8 mouse cellular contexts compared by ENCODE assay signal in genomic region chr8:82774093-82774422, GRCm38 (mm10). TPM values are rescaled to one million over a fixed set of nuclear protein-coding genes. Genes with fewer than 3 reads are reported as not detected.
DNase-seq lines count a peak whose midpoint lies in the region; ATAC-seq and TF ChIP-seq lines count a peak whose summit lies in the region.

Gene Zfp330 (minus strand): TSS chr8:82774160.

- peak; percentile 88; the same call in 1 of the 2 replicates for TF ChIP-seq POLR2A in bone marrow, adult 2 months (IDR thresholded peaks at IDR 0.05; ENCODE audit: borderline replicate concordance, control insufficient read depth, low read depth, low read length)
- peak; percentile 44; the same call in 1 of the 2 replicates for TF ChIP-seq POLR2A in limb, embryonic 14.5 days (IDR thresholded peaks at IDR 0.05; ENCODE audit: borderline replicate concordance, extremely low read depth, insufficient read depth, insufficient read length)

- peaks cover 1% of the 10 kb centered on the region; the same call in 1 of the 2 replicates for H3K4me1 ChIP-seq in bone marrow, adult 2 months (ENCODE audit: control insufficient read depth, insufficient read depth, low read length)
- H3K4me1 ChIP-seq in embryonic facial prominence, embryonic 15.5 days = peaks cover 7% of the 10 kb centered on the region; the same call in 1 of the 2 replicates
- H3K4me1 ChIP-seq in limb, embryonic 14.5 days (ENCODE audit: control insufficient read depth, insufficient read depth, low read length) = peaks cover 12% of the 10 kb centered on the region
- H3K4me1 ChIP-seq in midbrain, postnatal 0 days (ENCODE audit: insufficient read depth, low read length) = no peaks in the 10 kb centered on the region

- no peak for TF ChIP-seq CTCF in bone marrow, adult 2 months (IDR thresholded peaks at IDR 0.05; ENCODE audit: control insufficient read depth, insufficient read depth, low read length)
- no peak for TF ChIP-seq CTCF in midbrain, postnatal 0 days (IDR thresholded peaks at IDR 0.05)

- H3K4me3 ChIP-seq in bone marrow, adult 2 months (replicated peaks; ENCODE audit: control insufficient read depth, low read depth, low read length) = peak within 1 kb of the TSS; percentile 96
- peak within 1 kb of the TSS; percentile 94 for H3K4me3 ChIP-seq in embryonic facial prominence, embryonic 15.5 days (replicated peaks)
- peak within 1 kb of the TSS; percentile 94 for H3K4me3 ChIP-seq in limb, embryonic 14.5 days (replicated peaks; ENCODE audit: low read length)
- H3K4me3 ChIP-seq in midbrain, postnatal 0 days (ENCODE audit: low read depth, low read length) = peak within 1 kb of the TSS; percentile 93

- peak; percentile 97 for ATAC-seq in embryonic facial prominence, embryonic 15.5 days (ENCODE audit: insufficient number of reproducible peaks, low FRiP score, low TSS enrichment, low read depth)
- ATAC-seq in limb, embryonic 14.5 days (ENCODE audit: low FRiP score, low read depth) = peak; percentile 98
- peak; percentile 98 for ATAC-seq in midbrain, postnatal 0 days (ENCODE audit: low FRiP score)

- H3K27me3 ChIP-seq in embryonic facial prominence, embryonic 15.5 days = no peaks in the 10 kb centered on the region
- no peaks in the 10 kb centered on the region for H3K27me3 ChIP-seq in limb, embryonic 14.5 days (ENCODE audit: control insufficient read depth, insufficient read depth, low read length)
- H3K27me3 ChIP-seq in midbrain, postnatal 0 days (ENCODE audit: insufficient read depth, low read length) = no peaks in the 10 kb centered on the region

- H3K4me2 ChIP-seq in embryonic facial prominence, embryonic 15.5 days (replicated peaks) = peak within 1 kb of the TSS; percentile 68
- H3K4me2 ChIP-seq in limb, embryonic 14.5 days (replicated peaks; ENCODE audit: low read depth, low read length, severe bottlenecking) = peak within 1 kb of the TSS; percentile 59
- peak within 1 kb of the TSS; percentile 66 for H3K4me2 ChIP-seq in midbrain, postnatal 0 days (ENCODE audit: low read depth, low read length, poor library complexity, severe bottlenecking)

- H3K27ac ChIP-seq in bone marrow, adult 2 months (ENCODE audit: control insufficient read depth, insufficient read depth, low read depth, low read length, poor library complexity) = peak within 1 kb of the TSS; percentile 91
- H3K27ac ChIP-seq in embryonic facial prominence, embryonic 15.5 days (replicated peaks) = peak within 1 kb of the TSS; percentile 88
- H3K27ac ChIP-seq in limb, embryonic 14.5 days (replicated peaks; ENCODE audit: low read depth, low read length) = peak within 1 kb of the TSS; percentile 77
- peak within 1 kb of the TSS; percentile 82 for H3K27ac ChIP-seq in midbrain, postnatal 0 days (ENCODE audit: low read depth, low read length)

- DNase-seq in 416B (ENCODE audit: low read depth) = peak; percentile 95
- peak; percentile 95 for DNase-seq in heart, adult 8-10 months (ENCODE audit: low spot score)
- peak; percentile 95 for DNase-seq in kidney, adult 9 months
- DNase-seq in limb, embryonic 14.5 days (ENCODE audit: low spot score) = peak; percentile 95
- peak; percentile 95 for DNase-seq in midbrain, postnatal 0 days (ENCODE audit: low spot score)
- DNase-seq in spleen, postnatal 14 days (ENCODE audit: low spot score in 2 of 2) = peak; percentile 75 to 80

- H3K9me3 ChIP-seq in embryonic facial prominence, embryonic 15.5 days (replicated peaks) = no peaks in the 10 kb centered on the region
- H3K9me3 ChIP-seq in limb, embryonic 14.5 days (ENCODE audit: control insufficient read depth, low read length) = no peaks in the 10 kb centered on the region
- H3K9me3 ChIP-seq in midbrain, postnatal 0 days (ENCODE audit: low read length) = no peaks in the 10 kb centered on the region

- WGBS in bone marrow, adult 2 months = 0% methylated on average over 16 of the region's 16 CpGs
- WGBS in embryonic facial prominence, embryonic 15.5 days = under 1% methylated on average over 16 of the region's 16 CpGs
- 0% methylated on average over 16 of the region's 16 CpGs for whole genome bisulfite sequencing in limb, embryonic 14.5 days
- WGBS in midbrain, postnatal 0 days = under 1% methylated on average over 16 of the region's 16 CpGs

- peaks cover 21% of the 10 kb centered on the region for H3K36me3 ChIP-seq in embryonic facial prominence, embryonic 15.5 days
- peaks cover 31% of the 10 kb centered on the region for H3K36me3 ChIP-seq in limb, embryonic 14.5 days (ENCODE audit: control insufficient read depth, insufficient read depth, low read length)
- peaks cover 12% of the 10 kb centered on the region for H3K36me3 ChIP-seq in midbrain, postnatal 0 days (ENCODE audit: insufficient read depth, low read length)

- H3K9ac ChIP-seq in embryonic facial prominence, embryonic 15.5 days = peak within 1 kb of the TSS; percentile 89
- peak within 1 kb of the TSS; percentile 91 for H3K9ac ChIP-seq in limb, embryonic 14.5 days (ENCODE audit: low read depth, low read length, severe bottlenecking)
- peak within 1 kb of the TSS; percentile 90 for H3K9ac ChIP-seq in midbrain, postnatal 0 days (replicated peaks; ENCODE audit: low read length, poor library complexity, severe bottlenecking)

RNA-seq across cellular contexts. Expression of gene Zfp330, which starts in this region (rescaled TPM):
- 17.0 and 31.4 TPM in 2 replicates for polyA plus RNA-seq in bone marrow, adult 2 months (2011; ENCODE audit: insufficient read depth, insufficient read length, low replicate concordance, missing spikeins)
- 70.8 and 71.0 TPM in 2 replicates for polyA plus RNA-seq in embryonic facial prominence, embryonic 15.5 days (2015; fragmentation: Nextera tagmentation; extraction: Ambion mirVana)
- 10 to 100 TPM; 16.0 to 21.9 (median 18.1) TPM for total RNA-seq in heart, adult 8-10 months (2022)
- 54.6 and 70.8 TPM in 2 replicates for polyA plus RNA-seq in limb, embryonic 14.5 days (2012; rRNA removed)
- polyA plus RNA-seq in limb, embryonic 14.5 days (2014; fragmentation: Nextera tagmentation; extraction: Ambion mirVana) = 68.9 and 69.1 TPM in 2 replicates
- 39.0 and 64.6 TPM in 2 replicates for total RNA-seq in midbrain, postnatal 0 days (2014; rRNA removed)
- 71.8 and 74.6 TPM in 2 replicates for polyA plus RNA-seq in midbrain, postnatal 0 days (2015; fragmentation: Nextera tagmentation; extraction: Ambion mirVana)

Comparison
In these comparisons a context has a peak if more than half of its experiments do, and no peak if none do; other contexts are left out.
1. Peak in every context shown above with its lines: DNase-seq, ATAC-seq, H3K4me3 ChIP-seq and H3K27ac ChIP-seq.